Mouse (Mus musculus): ENCODE measurements around the gene Xrcc6.

Xrcc6 gene

DNA sequence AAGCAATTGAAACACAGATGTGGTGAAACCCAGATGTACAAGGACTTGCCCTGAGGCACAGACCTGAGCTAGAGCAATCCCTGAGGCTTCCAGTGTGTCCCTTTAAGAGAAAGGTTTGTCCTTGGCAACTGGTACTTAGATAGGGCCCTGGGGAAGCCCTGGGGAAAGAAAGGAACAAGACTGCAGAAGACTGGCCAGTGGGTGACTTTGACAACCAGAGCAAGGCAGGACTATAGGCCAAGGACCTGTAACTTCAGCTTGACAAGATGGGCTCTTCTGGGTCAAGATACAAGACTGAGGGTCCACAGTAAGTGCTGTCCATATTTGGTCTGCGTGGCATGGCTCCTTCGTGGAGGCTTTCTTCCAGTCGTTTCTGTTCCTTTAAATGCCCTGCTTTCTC is at the start of gene Xrcc6:
Gene Xrcc6, plus strand, starts transcription at position 190 of the 400 bp plus-strand sequence.
- no peak for DNase-seq (ENCODE audit: low spot score)

DNA sequence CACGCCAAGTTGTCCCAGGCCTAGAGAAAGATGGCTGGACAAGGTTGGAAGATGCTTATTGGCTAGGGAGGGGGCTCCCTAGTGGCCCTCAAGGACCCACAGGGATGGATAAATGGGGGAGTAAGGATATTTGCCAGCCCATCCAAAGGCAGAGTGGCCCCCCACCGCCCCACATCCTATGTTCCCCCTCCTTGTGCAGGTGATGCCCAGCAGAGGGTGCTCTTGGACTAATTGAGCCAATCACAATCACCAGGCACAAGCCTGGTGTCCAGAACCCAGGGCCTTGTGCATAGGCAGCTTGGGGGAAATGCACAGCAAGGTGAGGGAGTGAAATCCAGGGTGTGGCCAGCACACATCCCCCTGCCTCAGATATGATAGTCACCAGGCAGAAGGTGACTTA is 49.4 kb upstream of the Xrcc6 start:
- DNase-seq (ENCODE audit: low spot score), result no peak

DNA sequence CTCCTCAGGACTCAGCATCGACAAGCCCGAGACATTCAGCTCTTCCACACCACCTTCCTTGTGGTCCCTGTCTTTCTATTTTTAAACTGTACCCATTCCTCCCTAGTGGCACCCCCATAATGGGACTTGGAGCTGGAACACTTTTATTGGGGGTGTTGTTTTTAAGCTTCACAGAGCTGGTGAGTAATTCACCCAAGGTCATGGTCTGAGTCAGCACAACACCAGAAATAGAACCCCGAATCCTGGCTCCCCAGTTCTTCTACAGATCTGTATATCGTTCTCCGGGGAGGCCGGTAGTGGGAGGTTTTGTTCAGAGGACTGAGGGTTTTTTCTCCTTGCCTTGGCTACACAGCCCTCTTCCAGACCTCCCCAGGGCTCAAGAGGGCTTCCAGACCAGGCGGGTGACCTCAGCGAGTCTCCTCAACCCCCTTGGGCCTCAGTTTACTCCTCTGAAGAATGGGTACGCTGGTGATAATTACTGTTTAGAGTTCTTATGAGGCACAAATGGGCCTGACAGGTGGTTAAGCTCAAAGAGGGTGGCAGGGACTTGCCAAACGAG is 48.4 kb upstream of the Xrcc6 start:
- DNase-seq (ENCODE audit: low spot score), result no peak

DNA sequence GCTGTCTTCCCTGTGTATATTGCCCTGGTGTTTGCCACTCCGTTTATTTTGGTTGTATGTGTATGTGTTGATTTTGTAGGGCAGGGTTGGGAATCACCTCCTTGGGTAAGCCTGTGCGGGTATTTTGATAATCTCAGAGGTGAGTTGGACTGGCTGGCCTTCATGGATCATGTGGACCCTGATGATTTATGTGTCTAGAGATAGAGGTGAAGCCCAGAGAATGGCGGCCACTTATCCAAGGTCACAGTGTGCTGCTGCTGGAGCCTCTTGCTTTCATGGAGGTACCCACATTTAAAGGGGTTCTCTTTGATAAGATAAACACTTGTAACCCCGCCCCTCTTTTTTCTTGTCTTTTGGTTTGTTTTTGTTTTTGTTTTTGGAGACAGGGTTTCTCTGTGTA is 47.9 kb upstream of the Xrcc6 start:
- DNase-seq (ENCODE audit: low spot score), result no peak

DNA sequence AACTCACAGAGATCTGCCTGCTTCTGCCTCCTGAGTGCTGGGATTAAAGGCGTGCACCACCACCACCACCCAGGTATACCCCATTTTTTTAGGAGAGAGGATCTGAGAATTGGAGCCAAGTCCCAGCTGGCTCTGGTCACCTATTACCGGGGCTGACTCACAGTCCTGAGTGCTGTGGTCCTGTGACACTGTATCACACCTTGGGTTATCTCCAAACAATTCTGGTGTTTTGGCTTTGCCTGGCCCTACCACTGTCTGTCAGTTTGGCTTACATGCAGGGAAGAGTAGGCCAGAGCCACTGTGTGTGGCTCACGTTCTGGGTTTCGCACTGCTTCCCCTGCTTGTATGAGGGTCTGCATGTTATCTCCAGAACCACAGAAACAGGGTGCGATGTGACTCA is 47.4 kb upstream of the Xrcc6 start:
- no peak for DNase-seq (ENCODE audit: low spot score)

DNA sequence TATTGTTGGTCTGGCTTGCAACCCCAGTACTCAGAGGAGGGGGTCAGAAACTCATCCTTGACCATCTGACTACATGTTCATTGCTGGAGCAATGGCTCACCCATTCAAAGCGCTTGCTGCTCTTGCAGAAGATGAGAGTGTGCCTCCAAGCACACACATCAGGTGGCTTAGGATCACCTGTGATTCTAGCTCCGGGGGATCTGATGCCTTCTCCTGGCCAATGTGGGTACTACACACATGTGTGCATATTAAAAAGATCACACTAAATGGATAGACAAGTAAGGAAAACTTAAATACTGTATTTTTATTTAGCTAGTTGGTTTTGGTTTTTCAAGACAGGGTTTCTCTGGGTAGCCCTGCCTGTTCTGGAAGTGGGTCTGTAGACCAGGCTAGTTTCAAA is 46.6 kb upstream of the Xrcc6 start:
- DNase-seq (ENCODE audit: low spot score), result no peak

DNA sequence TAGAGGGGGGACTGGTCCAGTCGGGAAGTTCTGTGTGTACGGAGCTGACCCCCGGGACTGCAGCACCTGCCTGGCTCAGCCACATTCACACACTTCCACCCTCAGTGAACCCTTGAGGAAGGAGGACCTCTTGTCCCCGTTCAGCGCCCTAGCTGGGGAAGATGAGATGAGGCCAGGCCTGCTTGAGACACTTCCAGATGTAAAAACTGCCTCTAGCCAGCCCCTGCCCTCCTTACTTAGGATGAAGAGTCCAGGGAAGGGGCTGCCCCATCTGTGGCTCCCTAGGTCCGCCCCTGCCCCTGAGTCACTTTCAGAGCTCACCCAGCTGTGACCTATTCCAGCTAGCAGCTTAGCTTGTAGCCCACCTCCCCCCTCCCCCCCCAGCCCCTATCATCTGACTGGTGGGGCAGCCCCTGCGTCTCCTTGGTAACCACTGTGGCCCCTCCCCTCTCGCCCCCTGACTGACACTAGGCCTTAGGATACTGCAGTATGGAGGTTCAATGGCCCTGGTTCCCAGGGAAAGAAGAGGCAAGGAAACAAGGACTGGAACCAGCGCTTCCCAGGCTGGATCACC is 44.4 kb upstream of the Xrcc6 start:
- no peak for DNase-seq (ENCODE audit: low spot score)

DNA sequence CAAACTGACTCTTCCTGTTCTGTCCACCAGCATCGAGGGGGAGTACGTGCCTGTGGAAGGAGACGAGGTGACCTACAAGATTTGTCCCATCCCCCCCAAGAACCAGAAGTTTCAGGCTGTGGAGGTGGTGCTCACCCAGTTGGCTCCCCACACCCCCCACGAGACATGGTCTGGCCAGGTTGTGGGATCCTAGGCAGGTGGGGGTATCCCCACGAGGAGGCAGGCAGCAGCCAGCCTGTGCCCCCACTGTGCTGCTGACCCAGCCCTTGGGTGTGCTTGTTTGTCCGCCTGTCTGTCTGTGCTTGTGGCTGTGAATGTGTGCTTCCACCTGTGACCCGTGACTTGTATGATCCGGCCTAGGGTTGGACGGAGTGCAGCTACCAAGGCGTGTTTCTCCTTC is 38.6 kb upstream of the Xrcc6 start:
- DNase-seq (ENCODE audit: low spot score), result no peak

DNA sequence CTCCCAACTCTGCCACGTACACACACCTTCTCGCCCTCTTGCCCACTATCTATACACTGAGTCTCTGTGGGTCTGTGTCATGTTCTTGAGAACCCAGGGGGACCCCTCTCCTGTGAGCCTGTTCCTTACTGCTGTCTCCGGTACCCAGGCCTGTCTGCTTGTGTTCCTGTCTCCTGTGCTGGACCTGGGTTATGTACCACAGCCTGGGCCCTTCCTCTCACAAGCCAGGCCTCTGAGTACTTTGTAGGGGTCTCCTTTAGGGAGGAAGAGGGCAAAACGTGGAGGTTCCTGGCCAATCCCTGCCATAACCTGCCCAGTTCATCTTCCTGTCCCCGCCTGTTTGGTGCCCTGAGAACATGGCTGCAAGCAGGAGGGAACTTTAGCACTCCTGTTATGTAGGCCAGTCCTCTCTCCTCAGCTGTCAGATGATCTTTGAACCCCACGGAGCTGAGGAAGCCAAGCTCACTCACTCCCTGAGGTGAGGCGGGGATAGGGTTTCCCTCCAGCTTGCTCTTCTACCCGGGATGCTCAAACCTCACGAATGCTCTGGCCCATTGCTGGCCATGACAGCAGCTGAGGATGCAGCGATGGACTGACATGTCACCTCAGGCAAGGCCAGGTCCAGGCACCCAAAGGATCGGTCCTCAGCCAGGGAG is 38.0 kb upstream of the Xrcc6 start:
- no peak for DNase-seq (ENCODE audit: low spot score)

DNA sequence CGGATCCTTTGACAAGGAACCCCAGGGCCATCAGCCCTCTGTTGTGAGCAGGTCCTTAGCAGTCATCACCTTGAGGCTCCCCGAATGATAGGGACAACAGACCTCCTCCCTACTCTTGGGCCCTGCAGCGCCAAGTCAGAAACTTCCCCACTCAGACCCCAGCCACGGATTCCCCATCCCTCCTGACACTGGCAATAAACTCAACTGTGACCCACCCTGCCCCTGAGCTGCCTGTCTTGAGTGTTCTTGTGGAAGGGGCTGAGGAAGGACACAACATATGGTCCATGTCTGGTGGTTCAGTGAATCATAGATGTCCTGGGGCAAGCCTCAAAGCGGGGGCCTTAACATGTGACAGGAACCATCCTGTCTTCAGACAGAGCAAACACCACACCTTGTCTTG is 36.9 kb upstream of the Xrcc6 start:
- no peak for DNase-seq (ENCODE audit: low spot score)

DNA sequence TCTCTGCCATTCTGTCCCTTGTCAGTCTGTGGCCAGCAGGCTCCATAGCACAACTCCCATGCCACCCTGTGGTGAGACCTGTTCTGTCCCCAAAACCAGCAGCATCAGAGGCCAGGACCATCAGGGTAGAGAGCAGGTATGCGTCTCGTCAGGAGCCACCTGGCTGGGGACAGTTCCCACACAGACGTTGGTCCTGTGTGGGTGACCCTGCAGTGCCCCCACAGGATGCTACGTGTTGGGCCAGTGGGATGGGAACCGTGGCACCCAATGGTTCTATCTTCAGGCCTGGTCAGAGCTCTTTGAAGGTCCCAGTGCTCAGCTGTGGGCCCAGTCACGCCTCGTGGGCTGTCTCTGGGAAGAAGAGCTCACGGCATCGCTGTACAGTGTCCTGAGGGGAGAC is 36.5 kb upstream of the Xrcc6 start:
- no peak for DNase-seq (ENCODE audit: low spot score)

DNA sequence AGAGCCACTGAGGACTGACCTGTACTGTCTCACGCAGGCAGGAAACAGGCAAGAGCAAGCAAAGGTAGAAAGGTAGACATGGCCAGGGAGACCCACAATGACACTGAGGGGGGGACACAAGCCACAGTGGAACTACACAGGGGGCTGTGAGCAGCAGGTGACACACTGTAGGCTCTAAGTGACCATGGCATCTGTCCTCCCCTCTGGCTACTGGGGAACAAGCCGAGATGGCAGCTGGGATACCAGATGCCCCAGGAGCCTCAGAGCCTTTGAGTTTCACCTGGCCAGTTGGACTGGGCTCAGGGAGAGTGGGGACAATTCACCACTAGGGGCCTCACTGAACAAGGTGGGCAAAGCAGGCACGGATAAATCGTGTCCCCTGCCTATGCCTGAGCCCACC is 35.3 kb upstream of the Xrcc6 start:
- DNase-seq (ENCODE audit: low spot score), result no peak

DNA sequence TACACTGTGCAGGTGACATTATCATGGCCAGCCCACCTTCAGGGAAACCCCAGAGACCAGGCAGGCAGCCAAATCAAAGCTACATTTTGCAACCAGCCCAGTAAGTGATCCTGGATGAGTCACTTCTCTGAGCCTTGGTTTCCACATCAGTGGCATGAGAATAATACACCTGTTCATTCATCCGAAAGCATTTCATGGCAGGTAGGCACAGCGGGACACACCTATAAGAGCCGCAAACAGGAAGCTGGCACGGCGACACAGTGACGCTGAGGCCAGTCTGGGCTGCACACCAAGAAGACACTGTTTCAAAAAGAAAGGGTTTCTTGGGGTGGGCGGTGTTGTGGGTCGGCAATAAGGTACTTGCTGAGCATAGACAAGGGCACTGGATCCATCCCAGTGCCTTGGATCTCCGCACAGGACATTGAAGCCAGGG is 33.5 kb upstream of the Xrcc6 start:
- no peak for DNase-seq (ENCODE audit: low spot score)

DNA sequence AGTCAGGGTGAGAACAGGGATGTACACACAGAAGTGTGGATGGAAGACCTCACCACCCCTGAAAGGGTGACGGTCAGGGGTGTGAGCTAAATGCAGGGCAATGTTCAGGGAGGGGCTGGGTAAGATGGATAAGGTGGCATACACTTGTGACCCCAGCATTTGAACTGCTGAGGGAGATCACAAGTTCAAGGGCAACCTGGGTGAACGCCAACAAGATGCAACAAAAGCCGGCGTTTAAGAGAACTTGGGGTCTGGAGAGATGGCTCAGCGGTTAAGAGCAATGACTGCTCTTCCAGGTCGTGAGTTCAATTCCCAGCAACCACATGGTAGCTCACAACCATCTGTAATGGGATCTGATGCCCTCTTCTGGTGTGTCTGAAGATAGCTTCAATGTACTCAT is 32.9 kb upstream of the Xrcc6 start:
- no peak for DNase-seq (ENCODE audit: low spot score)

DNA sequence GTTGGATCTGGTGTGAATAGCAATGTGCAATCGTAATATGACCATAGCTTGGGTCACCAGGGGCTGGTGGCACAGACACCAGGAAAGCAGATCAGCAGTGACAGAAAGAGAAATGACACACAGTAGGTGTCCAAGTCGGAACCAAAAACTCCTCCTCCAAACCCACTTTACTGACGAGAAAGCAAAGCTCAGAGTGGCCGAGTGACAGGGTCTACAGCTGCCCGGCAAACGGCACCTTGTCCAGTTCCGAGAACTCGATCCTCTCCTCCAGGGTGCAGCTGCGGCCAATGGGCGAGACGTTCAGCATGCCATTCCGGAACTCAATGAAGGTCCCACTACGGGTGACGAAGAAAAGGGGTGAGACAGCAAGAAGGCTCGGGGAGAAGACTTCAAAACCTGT is 32.2 kb upstream of the Xrcc6 start:
- no peak for DNase-seq (ENCODE audit: low spot score)

DNA sequence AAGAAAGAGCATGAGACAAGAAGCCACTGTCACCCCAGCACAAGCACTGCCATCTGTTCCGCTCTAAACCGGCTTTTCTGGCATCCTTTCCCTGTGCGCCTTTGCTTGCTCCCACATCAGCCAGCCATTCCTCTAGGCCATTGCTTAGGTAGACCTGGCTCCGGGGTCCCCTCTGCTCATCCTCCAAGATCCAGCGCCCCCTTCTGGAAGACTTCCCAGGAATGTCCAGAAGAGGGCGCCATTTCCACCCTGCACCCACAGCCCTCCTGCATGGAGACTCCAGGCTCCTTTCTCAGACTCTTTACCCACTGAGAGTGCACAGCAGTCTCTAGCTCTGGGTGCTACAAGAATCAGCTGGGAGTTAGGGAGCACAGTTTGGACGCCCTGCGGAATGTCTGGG is 31.2 kb upstream of the Xrcc6 start:
- DNase-seq (ENCODE audit: low spot score), result no peak

DNA sequence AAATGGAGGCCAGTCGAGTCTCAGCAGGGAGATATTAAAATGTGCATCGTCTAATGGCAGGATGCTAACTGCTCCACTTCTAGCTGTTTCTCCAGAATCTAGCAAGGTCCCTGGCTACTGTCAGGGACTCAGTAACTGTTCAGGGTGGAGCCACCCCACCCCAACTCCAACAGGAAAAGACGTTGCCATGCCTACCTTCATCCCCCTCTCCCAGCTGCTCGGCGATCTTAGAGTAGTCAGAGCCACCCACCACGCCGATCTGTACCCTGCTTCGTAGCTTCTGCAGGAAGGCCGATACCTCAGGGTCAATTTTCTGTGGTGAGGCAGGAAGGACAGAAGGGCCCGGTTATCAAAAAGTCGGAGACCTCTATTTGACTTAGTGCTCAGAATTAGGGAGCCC is 30.0 kb upstream of the Xrcc6 start:
- DNase-seq (ENCODE audit: low spot score), result no peak

DNA sequence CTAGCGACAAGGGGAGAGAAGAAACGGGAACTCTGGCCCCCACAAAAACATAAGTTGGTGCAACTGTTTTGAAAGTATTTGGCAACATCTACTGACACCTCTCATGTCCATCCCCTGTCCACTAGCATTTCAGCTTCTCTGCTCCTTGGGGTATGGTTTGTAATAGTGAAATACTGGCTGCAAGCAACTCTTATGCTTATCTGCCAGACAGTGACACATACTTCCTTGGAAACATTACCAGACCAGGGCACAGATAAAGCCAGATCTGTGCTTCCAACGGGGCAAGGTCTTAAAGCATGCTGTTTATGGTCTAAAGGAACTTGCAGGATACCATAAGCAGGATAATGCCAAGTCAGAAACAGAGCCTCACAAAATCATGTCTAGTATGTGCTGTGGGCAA is 28.7 kb upstream of the Xrcc6 start:
- DNase-seq (ENCODE audit: low spot score), result no peak

DNA sequence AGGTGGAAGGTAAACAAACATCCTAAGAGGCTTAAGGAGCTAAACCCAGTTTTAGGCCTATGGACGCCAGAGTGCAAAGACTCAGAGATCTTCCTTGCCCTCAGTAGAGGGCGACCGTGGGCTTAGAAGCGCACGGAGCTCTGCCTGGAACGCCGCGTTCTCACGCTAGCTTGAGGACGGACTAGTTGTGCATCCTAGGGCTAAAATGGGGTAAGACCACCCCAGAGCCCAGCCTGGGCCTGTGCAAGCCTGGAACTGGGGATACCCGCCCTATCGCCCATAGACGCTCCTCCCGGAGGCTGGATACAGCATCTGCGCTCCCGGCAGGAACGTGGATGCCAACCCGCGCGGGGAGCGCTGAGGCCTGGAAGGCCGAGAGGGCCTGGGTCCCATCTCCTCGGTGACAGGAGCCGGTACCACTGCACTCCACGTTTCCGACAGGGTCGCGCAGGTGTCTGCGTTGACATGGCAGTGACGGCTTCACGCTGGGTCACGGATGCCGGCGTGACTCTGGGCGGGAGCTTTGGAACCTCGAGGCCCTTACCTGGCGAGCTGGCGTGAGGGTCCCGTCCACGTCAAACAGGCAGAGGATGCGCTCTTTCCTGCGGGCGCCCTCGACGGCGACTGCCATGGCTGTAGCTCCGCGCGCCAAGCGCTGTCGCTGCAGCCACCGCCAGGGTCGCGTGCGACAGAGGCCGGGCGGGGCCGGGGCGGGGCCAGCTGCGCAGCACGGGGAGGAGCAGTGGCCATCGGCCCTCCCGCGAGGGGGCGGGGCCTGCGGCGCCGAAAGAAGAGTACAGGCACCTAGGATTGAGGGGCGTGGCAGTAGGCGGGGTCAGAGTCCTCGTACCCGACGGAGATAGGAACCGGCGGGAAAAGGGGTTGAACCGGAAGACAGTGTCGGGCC is 27.2 kb upstream of the Xrcc6 start, which contains the start of gene Pmm1:
Gene Pmm1, minus strand, starts transcription at position 760 of the 907 bp plus-strand sequence.
- DNase-seq (ENCODE audit: low spot score), result peak; percentile 84

DNA sequence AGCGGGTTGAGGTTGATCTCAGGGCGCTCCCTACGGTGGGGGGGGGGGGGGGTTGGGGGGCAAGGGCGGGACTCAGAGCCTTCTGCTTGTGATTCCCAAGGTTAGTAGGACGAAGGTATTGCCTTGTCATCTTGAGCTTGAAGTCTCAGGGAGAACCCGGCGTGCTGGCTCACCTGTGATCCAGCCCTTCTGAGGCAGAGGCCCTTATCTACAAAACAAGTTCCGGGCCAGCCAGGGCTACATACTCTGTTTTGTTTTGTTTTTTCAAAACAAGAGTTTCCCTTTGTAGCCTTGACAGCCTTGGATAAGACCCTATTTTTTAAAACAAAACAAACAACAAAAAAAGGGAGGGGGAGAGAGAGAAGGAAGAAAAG is 26.6 kb upstream of the Xrcc6 start:
- no peak for DNase-seq (ENCODE audit: low spot score)

DNA sequence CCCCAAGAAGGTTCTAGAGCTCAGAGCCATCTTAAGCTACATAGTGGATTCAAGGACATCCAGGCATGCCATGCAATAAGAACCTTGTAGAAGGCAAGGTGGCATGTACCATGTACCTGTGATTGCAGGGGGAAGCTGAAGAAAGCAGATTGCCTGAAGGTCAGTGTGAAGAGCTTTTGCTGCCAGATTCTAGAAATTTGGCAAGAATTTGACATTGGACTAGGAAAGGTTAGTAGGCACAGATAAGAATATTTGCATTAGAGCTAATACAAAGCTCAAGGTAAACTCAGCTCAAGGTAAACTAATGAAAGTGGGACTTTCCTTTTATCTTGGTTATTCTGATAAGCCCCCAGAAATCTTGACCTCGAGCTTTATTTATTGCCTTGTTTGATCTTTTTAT is 23.4 kb upstream of the Xrcc6 start:
- no peak for DNase-seq (ENCODE audit: low spot score)

DNA sequence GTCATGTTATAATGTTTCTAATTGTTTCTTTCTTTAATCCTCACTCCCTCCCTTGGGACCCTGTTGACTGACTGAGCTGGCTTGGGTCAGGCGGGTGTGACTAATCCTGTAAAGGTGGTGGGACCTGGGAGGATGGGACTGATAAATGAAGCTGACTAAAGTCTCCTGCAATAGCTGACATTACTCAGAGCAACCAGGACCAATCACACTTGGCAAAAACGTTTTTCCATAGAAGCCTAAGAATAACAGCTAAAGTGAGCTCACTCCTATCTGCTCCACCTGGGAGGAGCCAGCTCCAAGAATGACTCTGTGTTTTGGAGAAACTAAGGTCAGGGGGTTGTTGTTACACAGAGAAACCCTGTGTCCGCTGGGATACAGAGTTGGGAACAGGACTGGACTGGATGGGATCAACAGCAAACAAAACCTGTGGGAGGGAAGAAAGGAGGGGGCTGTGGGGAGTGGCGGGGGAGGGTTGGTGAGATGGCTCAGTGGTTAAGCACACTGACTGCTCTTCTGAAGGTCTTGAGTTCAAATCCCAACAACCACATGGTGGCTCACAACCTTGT is 22.6 kb upstream of the Xrcc6 start:
- DNase-seq (ENCODE audit: low spot score), result no peak

Measured in ovary, postnatal 10 days (tissue).